Mouse (Mus musculus) neural tube, embryonic 11.5 days (tissue): Measurements from ENCODE around the gene Tceal3. TPM values are rescaled to one million over a fixed set of nuclear protein-coding genes. Genes with fewer than 3 reads are reported as not detected.
"Not testable (repeated sequence)": the region's sequence is repeated elsewhere in the genome, so short reads cannot be mapped to it uniquely, and the experiment has no call there.

ENCODE experiments used
- ATAC-seq: fragments of 200-750 bp; cut with Nextera tagmentation; 2 replicates; pipeline ENCODE4 v1.8.0; 2017; ENCODE audit warnings: moderate number of reproducible peaks, mild to moderate bottlenecking, moderate TSS enrichment, moderate library complexity; ENCODE audit not compliant: insufficient read depth, low FRiP score, low TSS enrichment
- DNase-seq: peaks from one replicate; pipeline ENCODE4 v3.0.0-alpha.2; 2015; ENCODE audit warnings: low spot score
- H3K27ac ChIP-seq: fragments of 300-500 bp; sonication (generic); 2 replicates; pipeline ENCODE4 v1.5.1; 2014; ENCODE audit warnings: low read depth, mild to moderate bottlenecking, low read length
- H3K27me3 ChIP-seq: fragments of 300-500 bp; sonication (generic); 2 replicates; pipeline ENCODE4 v1.6.1; 2014; ENCODE audit warnings: mild to moderate bottlenecking, low read length, mixed read lengths; ENCODE audit not compliant: control insufficient read depth, insufficient read depth
- H3K36me3 ChIP-seq: fragments of 300-500 bp; sonication (generic); 2 replicates; pipeline ENCODE4 v1.6.1; 2014; ENCODE audit warnings: mild to moderate bottlenecking, low read length, moderate library complexity, mixed read lengths; ENCODE audit not compliant: control insufficient read depth, insufficient read depth
- H3K4me1 ChIP-seq: fragments of 300-500 bp; sonication (generic); 2 replicates; pipeline ENCODE4 v1.6.1; 2014; ENCODE audit warnings: low read length, mixed read lengths; ENCODE audit not compliant: control insufficient read depth, insufficient read depth
- H3K4me2 ChIP-seq: fragments of 300-500 bp; sonication (generic); 2 replicates; pipeline ENCODE4 v1.6.1; 2014; ENCODE audit warnings: low read depth, mild to moderate bottlenecking, moderate library complexity
- H3K4me3 ChIP-seq: fragments of 300-500 bp; sonication (generic); 2 replicates; pipeline ENCODE4 v1.5.1; 2014; ENCODE audit warnings: low read depth, low read length
- H3K9ac ChIP-seq: fragments of 300-500 bp; sonication (generic); 2 replicates; pipeline ENCODE4 v1.6.1; 2014; ENCODE audit warnings: mild to moderate bottlenecking, low read length
- H3K9me3 ChIP-seq: fragments of 300-500 bp; sonication (generic); 2 replicates; pipeline ENCODE4 v1.6.1; 2016; ENCODE audit warnings: low read length; ENCODE audit not compliant: control insufficient read depth
- WGBS: fragments of 180-500 bp; shearing (Covaris S2); extraction: QIAGEN DNeasy Blood & Tissue Kit; methylation state at CpG from one replicate; pipeline ENCODE4 v1.1.7; 2014; 5-methylcytosine and 5-hydroxymethylcytosine counted together
- polyA plus RNA-seq: library from polyadenylated mRNA; unstranded; fragments of >200 nt; fragmentation: Nextera tagmentation; extraction: Ambion mirVana; gene quantifications from 2 replicates; pipeline ENCODE4 v1.2.1, GENCODE M21; 2014

Gene Tceal3
- polyA plus RNA-seq, result 9.5 and 9.9 TPM in 2 replicates

DNA sequence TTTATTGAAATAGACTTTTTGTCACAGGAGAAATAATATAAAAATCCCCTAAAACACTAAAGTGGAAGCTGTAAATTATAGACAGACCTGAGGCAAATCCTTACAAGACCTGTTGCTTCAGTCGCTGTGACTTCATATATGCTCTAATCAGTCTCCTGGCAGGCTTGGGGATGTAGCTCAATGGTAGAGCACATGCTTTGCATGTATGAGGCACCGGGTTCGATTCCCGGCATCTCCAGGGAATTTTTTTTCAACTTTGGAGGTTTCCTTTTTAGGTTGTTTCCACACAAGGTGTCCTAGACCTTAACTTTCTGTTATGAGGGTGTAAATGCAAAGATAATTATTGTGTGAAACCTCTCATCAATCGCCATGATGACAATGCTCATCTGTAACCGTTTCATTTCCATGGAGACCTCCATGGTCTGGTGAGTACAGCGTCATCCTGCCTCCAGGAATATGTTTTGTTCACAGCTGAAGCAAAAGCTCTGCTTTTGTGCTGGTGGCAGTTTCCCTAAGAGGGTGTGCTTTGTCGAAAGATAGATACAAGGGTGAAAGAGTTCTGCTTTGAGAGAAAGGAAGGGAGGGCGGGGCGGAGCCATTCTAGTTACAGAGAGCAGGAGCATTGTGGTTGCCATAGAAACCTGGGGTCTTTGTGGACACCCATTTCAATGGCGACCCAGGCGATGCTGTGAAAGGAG lies at the start of gene Tceal3:
Gene Tceal3, plus strand, starts transcription at position 644 of the 698 bp plus-strand sequence.
- Histone ChIP-seq H3K9ac (peak within 1 kb of the TSS; percentile 28; the same call in 1 of the 2 replicates), H3K4me3 (peak within 1 kb of the TSS; percentile 19), H3K36me3 (no peaks in the 10 kb centered on the region), H3K27ac (peak within 1 kb of the TSS; percentile 53; the same call in 1 of the 2 replicates), H3K27me3 (no peaks in the 10 kb centered on the region), H3K4me1 (no peaks in the 10 kb centered on the region), H3K4me2 (peak within 1 kb of the TSS; percentile 29; the same call in 1 of the 2 replicates), H3K9me3 (no peaks in the 10 kb centered on the region)
- ATAC-seq (peak; percentile 92), DNase-seq (peak; percentile 68)
- 34% methylated on average over 12 of the region's 12 CpGs for WGBS

DNA sequence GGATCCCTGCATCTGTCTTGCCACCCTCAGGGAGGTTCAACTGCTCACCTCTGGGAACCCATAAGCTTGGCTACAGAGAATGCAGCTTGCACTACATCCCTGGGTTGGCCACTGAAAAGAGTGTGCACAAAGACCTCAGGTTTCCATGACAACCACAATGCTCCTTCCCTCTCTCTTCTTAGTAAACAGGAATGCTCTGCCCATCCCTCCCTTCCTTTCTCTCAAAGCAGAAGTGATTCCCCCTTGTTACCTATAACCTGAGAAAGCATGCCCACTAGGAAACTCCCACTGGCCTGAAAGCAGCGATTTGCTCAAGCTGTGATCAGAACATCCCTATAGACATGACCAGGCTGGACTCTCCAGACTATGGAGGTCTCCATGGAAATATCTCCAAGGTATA lies 46.7 kb upstream of the Tceal3 start, which contains the start of gene Kir3dl2:
Gene Kir3dl2, minus strand, starts transcription at position 101 of the 400 bp plus-strand sequence.
- not testable (repeated sequence) for H3K27me3 ChIP-seq, H3K4me2 ChIP-seq, ATAC-seq, H3K36me3 ChIP-seq, H3K9ac ChIP-seq, H3K9me3 ChIP-seq, H3K4me1 ChIP-seq, DNase-seq, H3K27ac ChIP-seq, H3K4me3 ChIP-seq
- WGBS, result 87% methylated on average over 1 of the region's 1 CpGs

DNA sequence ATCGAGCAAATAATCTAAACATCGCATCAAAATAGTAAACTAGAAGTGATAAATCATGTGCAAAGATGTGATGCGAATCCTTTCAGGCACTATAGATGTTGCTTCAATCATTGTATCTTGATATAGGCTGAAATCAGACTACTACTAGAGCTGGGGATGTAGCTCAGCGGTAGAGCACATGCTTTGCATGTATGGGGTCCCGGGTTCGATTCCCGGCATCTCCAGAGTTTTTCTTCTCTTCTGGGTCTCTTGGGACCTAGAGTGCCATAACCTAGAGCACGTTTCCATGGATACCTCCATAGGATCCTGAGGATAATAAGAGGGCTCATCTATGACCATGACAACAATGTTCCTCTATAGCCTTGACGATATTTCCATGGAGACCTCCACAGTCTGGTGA lies 21.5 kb upstream of the Tceal3 start:
- not testable (repeated sequence) for H3K27ac ChIP-seq, H3K27me3 ChIP-seq, H3K4me3 ChIP-seq, H3K9me3 ChIP-seq, H3K9ac ChIP-seq, H3K36me3 ChIP-seq, DNase-seq, ATAC-seq, H3K4me1 ChIP-seq, H3K4me2 ChIP-seq
- WGBS, result 92% methylated on average over 9 of the region's 9 CpGs

DNA sequence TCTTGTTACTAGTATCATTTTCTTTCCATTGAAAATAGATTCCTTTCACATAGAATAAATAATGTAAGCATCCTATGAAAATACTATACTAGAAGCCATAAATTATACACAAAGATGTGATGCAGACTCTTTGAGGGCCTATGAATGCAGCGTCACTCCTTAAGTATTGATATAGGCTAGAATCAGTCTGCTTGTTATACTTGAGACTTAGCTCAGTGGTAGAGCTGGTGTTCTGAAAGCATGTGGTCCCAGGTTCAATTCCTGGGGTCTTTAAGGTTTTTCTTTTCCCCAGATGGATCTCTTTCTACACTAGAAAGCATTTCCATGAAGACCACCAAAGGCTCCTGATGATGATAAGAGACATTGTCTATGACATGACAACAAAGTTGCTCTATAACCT lies 6.0 kb upstream of the Tceal3 start:
- H3K9me3 ChIP-seq, result no peaks in the 10 kb centered on the region
- WGBS, result 97% methylated on average over 1 of the region's 1 CpGs
- no peak overlapping the region for H3K4me2 ChIP-seq
- H3K27me3 ChIP-seq, result no peaks in the 10 kb centered on the region
- H3K4me3 ChIP-seq, result no peak overlapping the region
- H3K4me1 ChIP-seq, result no peaks in the 10 kb centered on the region
- ATAC-seq (no peak), DNase-seq (no peak)
- no peaks in the 10 kb centered on the region for H3K36me3 ChIP-seq
- no peak overlapping the region for H3K27ac ChIP-seq
- H3K9ac ChIP-seq, result no peak overlapping the region

DNA sequence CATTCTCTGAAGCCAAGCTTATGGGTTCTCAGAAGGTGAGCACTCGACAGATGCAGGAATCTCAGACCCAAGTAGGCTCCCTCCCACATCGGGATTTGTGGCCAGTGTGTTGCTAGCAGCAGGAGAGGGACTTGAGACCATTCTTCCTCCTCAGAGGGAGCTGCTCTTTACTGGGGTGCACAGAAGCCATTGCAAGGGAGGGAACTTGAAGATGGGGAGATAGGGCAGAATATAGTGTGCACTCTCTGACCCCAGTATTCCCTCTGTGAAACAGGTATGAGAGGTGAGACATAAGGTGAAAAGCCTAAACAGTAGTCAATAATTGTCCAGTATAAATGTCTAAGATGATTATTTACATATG lies 235 bp downstream of the Tceal3 start:
- ATAC-seq, result no peak

DNA sequence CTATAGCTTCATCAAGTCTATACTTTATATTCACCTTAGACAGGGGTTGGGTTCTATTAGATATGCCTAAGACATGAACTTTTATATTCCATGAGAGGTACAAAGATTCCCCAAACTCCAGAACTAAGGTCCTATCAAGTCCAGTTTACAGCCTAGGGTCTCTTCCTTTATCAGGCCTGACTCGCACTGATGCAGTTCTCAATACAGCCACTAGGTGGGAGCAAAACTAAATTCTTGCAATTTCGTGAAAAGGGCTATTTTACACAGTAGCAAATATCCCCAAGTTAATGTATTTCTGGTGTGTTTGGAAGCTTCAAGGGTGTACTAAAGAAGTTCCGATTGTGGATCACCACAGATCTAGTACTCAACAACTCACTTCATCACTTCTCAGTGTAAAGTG lies 8.8 kb downstream of the Tceal3 start:
- Histone ChIP-seq H3K27me3 (no peaks in the 10 kb centered on the region), H3K4me1 (no peaks in the 10 kb centered on the region), H3K4me2 (no peak overlapping the region), H3K9ac (no peak overlapping the region), H3K27ac (no peak overlapping the region), H3K36me3 (no peaks in the 10 kb centered on the region), H3K9me3 (no peaks in the 10 kb centered on the region), H3K4me3 (no peak overlapping the region)
- ATAC-seq (no peak), DNase-seq (peak; percentile 27)
- 23% methylated on average over 3 of the region's 3 CpGs for WGBS

More for the DNA sequence above, 235 bp downstream of the Tceal3 start:
- peak overlapping the region; percentile 29; the same call in 1 of the 2 replicates for H3K4me2 ChIP-seq
- no peaks in the 10 kb centered on the region for H3K36me3 ChIP-seq
- no peaks in the 10 kb centered on the region for H3K9me3 ChIP-seq
- no peaks in the 10 kb centered on the region for H3K27me3 ChIP-seq
- H3K27ac ChIP-seq, result peak overlapping the region; percentile 53; the same call in 1 of the 2 replicates
- peak overlapping the region; percentile 19 for H3K4me3 ChIP-seq
- 26% methylated on average over 2 of the region's 2 CpGs for WGBS
- no peak for DNase-seq
- H3K9ac ChIP-seq, result peak overlapping the region; percentile 28; the same call in 1 of the 2 replicates
- no peaks in the 10 kb centered on the region for H3K4me1 ChIP-seq

DNA sequence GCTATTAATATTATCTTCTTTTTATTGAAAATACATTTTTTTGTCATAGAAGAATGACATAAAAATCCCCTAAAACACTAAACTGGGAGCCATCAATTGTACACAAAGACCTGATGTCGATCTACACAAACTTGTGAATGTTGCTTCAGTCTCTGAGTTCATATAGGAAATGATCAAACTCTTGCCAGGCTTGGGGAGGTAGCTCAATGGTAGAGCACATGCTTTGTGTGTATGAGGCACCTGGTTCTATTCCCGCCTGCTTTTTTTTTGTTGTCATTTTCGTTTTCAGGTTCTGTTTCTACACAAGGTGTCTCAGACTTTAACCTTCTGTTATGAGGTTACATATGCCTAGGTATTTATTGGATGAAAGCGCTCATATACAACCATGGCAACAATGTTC lies 16.3 kb downstream of the Tceal3 start:
- Histone ChIP-seq H3K9ac (no peak overlapping the region), H3K27me3 (no peaks in the 10 kb centered on the region), H3K27ac (no peak overlapping the region), H3K9me3 (no peaks in the 10 kb centered on the region), H3K4me1 (no peaks in the 10 kb centered on the region), H3K4me2 (no peak overlapping the region), H3K36me3 (no peaks in the 10 kb centered on the region), H3K4me3 (no peak overlapping the region)
- DNase-seq (no peak), ATAC-seq (no peak)
- 82% methylated on average over 4 of the region's 4 CpGs for WGBS

DNA sequence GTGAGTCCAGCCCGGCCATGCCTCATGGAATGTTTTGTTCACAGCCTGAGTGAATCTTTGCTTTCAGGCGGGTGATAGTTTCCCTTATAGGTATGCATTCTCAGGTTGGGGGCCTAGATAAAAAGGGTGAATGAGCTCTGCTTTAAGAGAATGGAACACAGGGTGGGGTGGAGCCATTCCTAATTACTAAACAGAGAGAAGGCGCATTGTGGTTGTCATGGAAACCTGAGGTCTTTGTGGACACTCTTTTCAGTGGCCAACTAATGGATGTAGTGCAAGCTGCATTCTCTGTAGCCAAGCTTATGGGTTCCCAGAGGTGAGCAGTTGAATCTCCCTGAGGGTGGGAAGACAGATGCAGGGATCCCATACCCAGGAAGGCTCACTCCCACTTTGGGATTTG lies 16.8 kb downstream of the Tceal3 start:
- Histone ChIP-seq H3K9me3 (no peaks in the 10 kb centered on the region), H3K27ac (no peak overlapping the region), H3K4me2 (no peak overlapping the region), H3K9ac (no peak overlapping the region), H3K4me1 (no peaks in the 10 kb centered on the region), H3K36me3 (no peaks in the 10 kb centered on the region), H3K27me3 (no peaks in the 10 kb centered on the region), H3K4me3 (no peak overlapping the region)
- DNase-seq, result peak; percentile 11
- no peak for ATAC-seq
- WGBS, result 59% methylated on average over 3 of the region's 3 CpGs

DNA sequence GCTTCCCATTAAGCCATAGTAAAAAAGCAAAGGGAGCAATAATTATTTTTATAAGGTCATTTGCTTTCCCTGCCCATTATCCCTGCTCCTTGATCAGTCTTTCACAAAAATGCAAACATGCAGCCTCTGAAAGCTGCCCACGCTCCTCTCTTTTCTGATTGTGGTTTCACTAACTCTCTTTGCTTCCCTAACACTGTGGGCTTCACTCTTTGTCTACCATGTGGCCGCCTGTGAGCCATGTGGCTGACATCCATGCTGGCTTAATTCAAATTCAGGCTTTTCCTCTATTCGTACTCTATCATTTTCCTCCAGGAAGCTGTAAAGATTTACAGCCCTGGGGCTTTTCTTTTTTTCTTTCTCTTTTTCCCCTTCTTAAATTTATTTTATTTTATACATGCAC lies 20.7 kb downstream of the Tceal3 start:
- DNase-seq (no peak), ATAC-seq (no peak)
- Histone ChIP-seq H3K27me3 (no peaks in the 10 kb centered on the region), H3K9me3 (no peaks in the 10 kb centered on the region), H3K4me1 (no peaks in the 10 kb centered on the region), H3K27ac (no peak overlapping the region), H3K4me2 (no peak overlapping the region), H3K9ac (no peak overlapping the region), H3K4me3 (no peak overlapping the region), H3K36me3 (no peaks in the 10 kb centered on the region)
- 56% methylated on average over 3 of the region's 3 CpGs for WGBS
